Mouse (Mus musculus) cortical plate, adult 2 months (tissue): ENCODE data around the gene Tmem114.

Experiments
- CTCF ChIP-seq: fragments of 200-500 bp; IDR thresholded peaks from 2 replicates; pipeline ENCODE4 v1.5.1; 2011; ENCODE audit warnings: mild to moderate bottlenecking, control low read depth, low read length; ENCODE audit not compliant: insufficient read depth; ENCODE audit errors: extremely low read depth
- POLR2A ChIP-seq: fragments of 200-500 bp; IDR thresholded peaks from 2 replicates; pipeline ENCODE4 v1.6.1; 2011; ENCODE audit warnings: mild to moderate bottlenecking, low read length, control low read depth; ENCODE audit not compliant: insufficient read depth; ENCODE audit errors: extremely low read depth

- TF ChIP-seq POLR2A (no peak), CTCF (no peak)
These were observed 20.0 kb upstream of the Tmem114 start for GRCm38 (mm10) chr16:8444911-8445310.
